Mouse (Mus musculus): Measurements from ENCODE around the gene Rims1. TPM values are rescaled to one million over a fixed set of nuclear protein-coding genes. Genes with fewer than 3 reads are reported as not detected.

Rims1 gene
- polyA plus RNA-seq, 1 experiment = not detected

DNA sequence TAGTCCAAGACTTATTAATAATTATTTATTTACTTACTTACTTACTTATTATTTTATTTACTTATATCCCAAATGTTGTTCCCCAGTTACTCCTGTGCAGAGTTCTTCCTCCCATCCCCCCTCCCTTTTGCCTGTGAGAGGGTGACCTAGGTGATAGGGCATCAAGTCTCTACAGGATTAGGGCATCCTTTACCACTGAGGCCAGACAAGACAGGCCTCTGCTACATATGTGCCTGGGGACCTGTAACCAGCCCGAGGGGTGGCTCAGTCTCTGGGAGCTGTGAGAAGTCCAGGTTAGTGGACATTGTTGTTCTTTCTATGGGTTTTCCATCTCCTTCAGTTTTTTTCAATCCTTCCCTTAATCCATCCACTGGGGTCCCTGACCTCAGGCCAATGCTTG is 156.4 kb downstream of the Rims1 start:
- no peak for TF ChIP-seq FOSL1 (IDR thresholded peaks at IDR 0.05; ENCODE audit: insufficient read depth, low read length, poor library complexity, severe bottlenecking)
- TF ChIP-seq MYOD1 (IDR thresholded peaks at IDR 0.05; ENCODE audit: control insufficient read depth, insufficient read length, low read depth) = no peak
- TF ChIP-seq USF1 (IDR thresholded peaks at IDR 0.05; ENCODE audit: low read depth) = no peak
- no peak for TF ChIP-seq CEBPB (IDR thresholded peaks at IDR 0.05; ENCODE audit: low read depth)
- TF ChIP-seq CTCF (IDR thresholded peaks at IDR 0.05; ENCODE audit: control insufficient read depth, insufficient read depth, insufficient read length) = no peak

DNA sequence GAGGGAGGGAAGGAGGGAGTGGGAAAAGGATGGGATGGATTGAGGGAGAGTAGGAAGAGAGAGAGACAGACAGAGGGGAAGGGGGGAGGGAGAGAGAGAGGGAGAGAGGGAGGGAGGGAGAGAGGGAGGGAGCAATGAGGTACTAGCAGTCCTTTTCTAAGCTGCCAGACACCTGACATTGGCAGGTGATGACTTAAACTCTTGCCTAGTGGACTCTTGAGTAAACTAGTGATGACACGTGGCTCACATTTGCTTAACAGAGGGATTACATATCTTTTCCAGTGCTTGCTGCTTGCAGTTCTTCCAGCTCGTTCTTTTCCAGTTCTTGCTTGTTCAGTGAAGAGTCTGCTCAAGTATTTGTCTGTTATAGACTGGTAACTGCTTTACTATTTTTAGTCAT is 160.5 kb downstream of the Rims1 start:
- Histone ChIP-seq H3K79me2 (ENCODE audit: control insufficient read depth, insufficient read depth) (no peaks in the 10 kb centered on the region), H3K27me3 (ENCODE audit: control insufficient read depth, insufficient read depth, insufficient read length) (no peaks in the 10 kb centered on the region), H3K4me3 (ENCODE audit: insufficient read depth, poor library complexity, severe bottlenecking) (no peak overlapping the region), H3K79me3 (ENCODE audit: low read depth) (no peaks in the 10 kb centered on the region), H3ac (ENCODE audit: control insufficient read depth, insufficient read length, low read depth) (no peak overlapping the region), H3K36me3 (ENCODE audit: control insufficient read depth, insufficient read depth) (no peaks in the 10 kb centered on the region)
- no peak for TF ChIP-seq FOSL1 (IDR thresholded peaks at IDR 0.05; ENCODE audit: insufficient read depth, low read length, poor library complexity, severe bottlenecking)
- no peak for TF ChIP-seq CTCF (IDR thresholded peaks at IDR 0.05; ENCODE audit: control insufficient read depth, insufficient read depth, insufficient read length)

More for the DNA sequence above, 156.4 kb downstream of the Rims1 start:
- no peaks in the 10 kb centered on the region for H3K79me3 ChIP-seq (ENCODE audit: low read depth)
- H3K79me2 ChIP-seq (ENCODE audit: control insufficient read depth, insufficient read depth) = no peaks in the 10 kb centered on the region
- H3K36me3 ChIP-seq (ENCODE audit: control insufficient read depth, insufficient read depth) = no peaks in the 10 kb centered on the region
- no peaks in the 10 kb centered on the region for H3K27me3 ChIP-seq (ENCODE audit: control insufficient read depth, insufficient read depth, insufficient read length)
- H3K4me3 ChIP-seq (ENCODE audit: insufficient read depth, poor library complexity, severe bottlenecking) = no peak overlapping the region
- H3ac ChIP-seq (ENCODE audit: control insufficient read depth, insufficient read length, low read depth) = no peak overlapping the region

DNA sequence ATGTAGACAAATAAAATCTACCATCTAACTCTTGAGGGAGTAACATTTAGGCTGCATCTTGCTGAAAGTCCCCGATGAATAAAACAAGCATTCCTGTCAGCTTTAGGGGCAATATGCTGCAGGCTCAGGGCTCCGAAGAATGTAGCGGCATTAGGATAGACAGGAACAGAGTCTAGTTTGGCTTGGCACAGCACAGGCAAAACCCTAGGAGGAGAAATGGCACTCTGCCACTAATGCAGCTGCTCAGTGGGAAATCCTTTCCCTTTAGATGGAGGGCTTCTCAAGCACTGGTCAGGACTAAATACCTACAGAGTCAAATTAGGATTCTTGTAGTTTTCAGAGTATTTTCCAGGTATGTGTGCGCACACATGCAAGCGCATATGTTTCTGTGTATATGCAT is 165.2 kb downstream of the Rims1 start:
- Histone ChIP-seq H3ac (ENCODE audit: control insufficient read depth, insufficient read length, low read depth) (no peak overlapping the region), H3K79me2 (ENCODE audit: control insufficient read depth, insufficient read depth) (no peaks in the 10 kb centered on the region), H3K27me3 (ENCODE audit: control insufficient read depth, insufficient read depth, insufficient read length) (no peaks in the 10 kb centered on the region), H3K4me3 (ENCODE audit: insufficient read depth, poor library complexity, severe bottlenecking) (no peak overlapping the region), H3K79me3 (ENCODE audit: low read depth) (no peaks in the 10 kb centered on the region), H3K36me3 (ENCODE audit: control insufficient read depth, insufficient read depth) (no peaks in the 10 kb centered on the region)
- TF ChIP-seq CEBPB (IDR thresholded peaks at IDR 0.05; ENCODE audit: low read depth) (no peak), CTCF (IDR thresholded peaks at IDR 0.05; ENCODE audit: control insufficient read depth, insufficient read depth, insufficient read length) (no peak), FOSL1 (IDR thresholded peaks at IDR 0.05; ENCODE audit: insufficient read depth, low read length, poor library complexity, severe bottlenecking) (no peak), MYOG (IDR thresholded peaks at IDR 0.05; ENCODE audit: control insufficient read depth, extremely low read depth, insufficient read length) (no peak), MYOD1 (IDR thresholded peaks at IDR 0.05; ENCODE audit: control insufficient read depth, insufficient read length, low read depth) (no peak), USF1 (IDR thresholded peaks at IDR 0.05; ENCODE audit: low read depth) (no peak), MAX (IDR thresholded peaks at IDR 0.05) (no peak)

DNA sequence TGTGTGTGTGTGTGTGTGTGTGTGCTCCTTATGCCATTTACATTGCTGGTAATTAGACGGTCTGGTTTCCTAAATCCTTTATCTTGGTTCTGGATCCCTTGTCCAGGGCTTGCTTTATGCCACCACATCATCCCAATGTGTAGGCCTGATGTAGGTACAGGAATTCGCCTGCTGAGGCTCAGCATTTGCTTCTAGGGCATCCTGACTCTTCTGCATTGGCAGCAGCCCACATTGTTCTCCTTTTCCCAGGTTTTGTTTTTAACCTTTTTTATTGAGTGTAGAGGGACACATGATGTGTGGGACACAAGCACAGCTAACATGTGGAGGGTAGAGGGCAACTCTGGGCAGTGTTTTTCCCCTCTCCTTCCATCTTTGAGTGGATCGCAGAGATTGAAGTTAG is 166.1 kb downstream of the Rims1 start:
- no peaks in the 10 kb centered on the region for H3K36me3 ChIP-seq (ENCODE audit: control insufficient read depth, insufficient read depth)
- no peaks in the 10 kb centered on the region for H3K27me3 ChIP-seq (ENCODE audit: control insufficient read depth, insufficient read depth, insufficient read length)
- TF ChIP-seq MYOG (IDR thresholded peaks at IDR 0.05; ENCODE audit: control insufficient read depth, extremely low read depth, insufficient read length) = no peak
- H3K4me3 ChIP-seq (ENCODE audit: insufficient read depth, poor library complexity, severe bottlenecking) = no peak overlapping the region
- H3K79me3 ChIP-seq (ENCODE audit: low read depth) = no peaks in the 10 kb centered on the region
- no peaks in the 10 kb centered on the region for H3K79me2 ChIP-seq (ENCODE audit: control insufficient read depth, insufficient read depth)
- no peak overlapping the region for H3ac ChIP-seq (ENCODE audit: control insufficient read depth, insufficient read length, low read depth)

DNA sequence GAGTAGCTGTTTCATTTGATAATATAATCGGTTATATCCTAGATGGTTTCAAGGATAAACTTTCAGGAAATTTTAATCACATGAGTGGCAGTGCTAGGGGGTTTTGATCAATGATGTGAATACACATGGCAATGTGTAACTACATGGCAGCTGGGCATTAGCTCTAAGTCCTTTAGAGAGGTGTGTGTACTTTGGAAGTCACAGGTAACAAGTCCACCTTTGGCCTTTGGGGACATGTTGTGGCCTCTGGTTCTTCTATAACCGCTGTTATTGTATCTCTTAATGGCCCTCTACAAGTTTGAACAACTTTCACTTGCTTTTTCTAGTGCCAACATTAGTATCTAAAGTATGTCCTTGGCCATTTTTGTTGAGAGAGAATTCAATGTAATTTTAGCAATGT is 171.9 kb downstream of the Rims1 start:
- Histone ChIP-seq H3ac (ENCODE audit: control insufficient read depth, insufficient read length, low read depth) (no peak overlapping the region), H3K4me3 (ENCODE audit: insufficient read depth, poor library complexity, severe bottlenecking) (no peak overlapping the region), H3K79me3 (ENCODE audit: low read depth) (no peaks in the 10 kb centered on the region), H3K79me2 (ENCODE audit: control insufficient read depth, insufficient read depth) (no peaks in the 10 kb centered on the region), H3K27me3 (ENCODE audit: control insufficient read depth, insufficient read depth, insufficient read length) (no peaks in the 10 kb centered on the region), H3K36me3 (ENCODE audit: control insufficient read depth, insufficient read depth) (no peaks in the 10 kb centered on the region)
- TF ChIP-seq CTCF (IDR thresholded peaks at IDR 0.05; ENCODE audit: control insufficient read depth, insufficient read depth, insufficient read length) (no peak), MYOG (IDR thresholded peaks at IDR 0.05; ENCODE audit: control insufficient read depth, extremely low read depth, insufficient read length) (no peak), MYOD1 (IDR thresholded peaks at IDR 0.05; ENCODE audit: control insufficient read depth, insufficient read length, low read depth) (no peak), MAX (IDR thresholded peaks at IDR 0.05) (no peak), USF1 (IDR thresholded peaks at IDR 0.05; ENCODE audit: low read depth) (no peak), FOSL1 (IDR thresholded peaks at IDR 0.05; ENCODE audit: insufficient read depth, low read length, poor library complexity, severe bottlenecking) (no peak), CEBPB (IDR thresholded peaks at IDR 0.05; ENCODE audit: low read depth) (no peak)

DNA sequence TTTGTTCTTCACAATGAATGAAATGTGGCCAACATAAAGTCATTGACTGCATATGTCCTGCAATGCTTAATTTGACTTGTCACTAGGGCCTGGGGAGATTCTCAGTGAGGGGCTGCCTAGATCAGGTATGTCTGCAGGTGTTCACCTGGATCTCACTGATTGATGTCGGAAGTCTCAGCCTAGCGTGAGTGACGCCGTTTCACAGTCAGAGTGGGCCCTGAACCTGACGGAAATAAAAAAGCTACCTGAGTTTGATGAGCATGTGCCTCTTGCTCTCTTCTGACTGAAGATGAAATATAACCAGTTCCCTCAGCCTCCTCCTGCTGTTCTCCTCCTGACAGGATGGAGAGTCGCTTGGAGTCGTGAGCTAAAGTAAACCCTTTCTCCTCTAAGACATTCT is 173.2 kb downstream of the Rims1 start:
- H3K79me2 ChIP-seq (ENCODE audit: control insufficient read depth, insufficient read depth) = no peaks in the 10 kb centered on the region
- H3ac ChIP-seq (ENCODE audit: control insufficient read depth, insufficient read length, low read depth) = no peak overlapping the region
- H3K27me3 ChIP-seq (ENCODE audit: control insufficient read depth, insufficient read depth, insufficient read length) = no peaks in the 10 kb centered on the region
- H3K79me3 ChIP-seq (ENCODE audit: low read depth) = no peaks in the 10 kb centered on the region
- TF ChIP-seq CTCF (IDR thresholded peaks at IDR 0.05; ENCODE audit: control insufficient read depth, insufficient read depth, insufficient read length) (no peak), MYOD1 (IDR thresholded peaks at IDR 0.05; ENCODE audit: control insufficient read depth, insufficient read length, low read depth) (no peak), USF1 (IDR thresholded peaks at IDR 0.05; ENCODE audit: low read depth) (no peak), CEBPB (IDR thresholded peaks at IDR 0.05; ENCODE audit: low read depth) (no peak), MAX (IDR thresholded peaks at IDR 0.05) (no peak), FOSL1 (IDR thresholded peaks at IDR 0.05; ENCODE audit: insufficient read depth, low read length, poor library complexity, severe bottlenecking) (no peak), MYOG (IDR thresholded peaks at IDR 0.05; ENCODE audit: control insufficient read depth, extremely low read depth, insufficient read length) (no peak)
- no peaks in the 10 kb centered on the region for H3K36me3 ChIP-seq (ENCODE audit: control insufficient read depth, insufficient read depth)
- no peak overlapping the region for H3K4me3 ChIP-seq (ENCODE audit: insufficient read depth, poor library complexity, severe bottlenecking)

Measured in C2C12 (cell line).